Mouse (Mus musculus) R1 (cell line): ENCODE measurements around the gene Gm266.

Source experiments
- DNase-seq: peaks from one replicate; pipeline ENCODE4 v3.0.0-alpha.2; 2018; ENCODE audit warnings: low read depth, low spot score

Gm266 gene

GRCm38 (mm10) chr12:111503063-111503567, 17.5 kb upstream of the Gm266 start:
- DNase-seq = peak; percentile 60

GRCm38 (mm10) chr12:111500725-111501124, 15.1 kb upstream of the Gm266 start:
- peak; percentile 94 for DNase-seq

GRCm38 (mm10) chr12:111499617-111500016, 14.0 kb upstream of the Gm266 start:
- no peak for DNase-seq

- DNase-seq = peak; percentile 89
These were observed 11.5 kb upstream of the Gm266 start for GRCm38 (mm10) chr12:111497076-111497475.

GRCm38 (mm10) chr12:111494931-111495330, 9.3 kb upstream of the Gm266 start:
- no peak for DNase-seq

GRCm38 (mm10) chr12:111489261-111489865, 3.7 kb upstream of the Gm266 start:
- no peak for DNase-seq

- peak; percentile 27 for DNase-seq
These were observed 832 bp upstream of the Gm266 start for GRCm38 (mm10) chr12:111486455-111486854.

- DNase-seq = no peak
These were observed 474 bp downstream of the Gm266 start for GRCm38 (mm10) chr12:111485046-111485651.

- peak; percentile 41 for DNase-seq
These were observed 5.7 kb downstream of the Gm266 start for GRCm38 (mm10) chr12:111479917-111480316.

- no peak for DNase-seq
These were observed 6.7 kb downstream of the Gm266 start for GRCm38 (mm10) chr12:111478924-111479323.

GRCm38 (mm10) chr12:111474893-111475643, 10.6 kb downstream of the Gm266 start:
- peak; percentile 25 for DNase-seq

- DNase-seq = no peak
These were observed 11.2 kb downstream of the Gm266 start for GRCm38 (mm10) chr12:111474384-111474783.

GRCm38 (mm10) chr12:111472886-111473285, 12.7 kb downstream of the Gm266 start:
- DNase-seq = no peak

- DNase-seq = no peak
These were observed 13.9 kb downstream of the Gm266 start for GRCm38 (mm10) chr12:111471721-111472120.

GRCm38 (mm10) chr12:111471119-111471518, 14.5 kb downstream of the Gm266 start:
- no peak for DNase-seq

GRCm38 (mm10) chr12:111469507-111469906, 16.1 kb downstream of the Gm266 start:
- DNase-seq = peak; percentile 83

GRCm38 (mm10) chr12:111468206-111468605, 17.4 kb downstream of the Gm266 start:
- no peak for DNase-seq

GRCm38 (mm10) chr12:111466369-111466768, 19.3 kb downstream of the Gm266 start:
- no peak for DNase-seq

- DNase-seq = no peak
These were observed 22.1 kb downstream of the Gm266 start for GRCm38 (mm10) chr12:111463570-111463969.

- DNase-seq = no peak
These were observed 27.9 kb downstream of the Gm266 start for GRCm38 (mm10) chr12:111457742-111458141.

- DNase-seq = no peak
These were observed 29.8 kb downstream of the Gm266 start for GRCm38 (mm10) chr12:111455860-111456259.

GRCm38 (mm10) chr12:111455311-111455846, 30.2 kb downstream of the Gm266 start:
- peak; percentile 35 for DNase-seq
